15 mouse cellular contexts compared by ENCODE assay signal in the genomic region with DNA sequence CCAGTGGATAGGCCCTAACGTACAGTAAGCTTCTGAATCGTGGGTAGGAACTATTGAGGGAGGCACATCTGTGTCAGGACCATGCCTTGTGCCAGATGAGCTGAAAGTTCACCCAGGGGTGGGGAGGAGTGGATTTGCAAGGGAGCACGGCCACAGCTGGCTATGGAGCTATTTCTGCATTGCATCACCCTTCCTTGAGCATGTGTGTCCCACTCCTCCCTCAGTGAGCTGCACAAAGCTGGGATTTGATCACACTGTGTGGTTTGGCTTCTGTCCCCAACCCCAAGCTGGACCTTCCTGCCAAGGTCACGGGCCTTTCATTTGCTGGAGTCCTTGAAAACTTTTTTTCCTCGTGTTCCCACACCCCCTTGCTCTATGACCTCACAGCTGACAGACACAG. TPM values are rescaled to one million over a fixed set of nuclear protein-coding genes. Genes with fewer than 3 reads are reported as not detected.
A peak's percentile ranks its signal among the peaks of the same experiment; 100 is the strongest.
DNase-seq lines count a peak whose midpoint lies in the region; ATAC-seq and TF ChIP-seq lines count a peak whose summit lies in the region.
"Had no signal": no experiment of that assay in that cellular context is flagged by ENCODE, and none has a peak within 500 bp of the region (broad histone marks: within the 10 kb centered on the region; RNA-seq: fewer than 3 reads in every experiment).

No protein-coding gene starts in this region.

- TF ChIP-seq EP300 in stomach, postnatal 0 days (optimal IDR thresholded peaks at IDR 0.05): no peak
- no peak for TF ChIP-seq EP300 in liver, postnatal 0 days (IDR thresholded peaks at IDR 0.05; ENCODE audit: low read depth)

- 58% methylated on average over 5 of the region's 5 CpGs for WGBS in kidney, embryonic 16.5 days
- 65% methylated on average over 5 of the region's 5 CpGs for WGBS in stomach, postnatal 0 days
- 49% methylated on average over 5 of the region's 5 CpGs for WGBS in liver, postnatal 0 days (ENCODE audit: insufficient replicate concordance)

- no peaks in the 10 kb centered on the region for H3K9me3 ChIP-seq in kidney, embryonic 16.5 days (ENCODE audit: low read length)
- H3K9me3 ChIP-seq in stomach, postnatal 0 days (ENCODE audit: control insufficient read depth, low read length): no peaks in the 10 kb centered on the region
- no peaks in the 10 kb centered on the region for H3K9me3 ChIP-seq in liver, postnatal 0 days (ENCODE audit: low read length)

- no peaks in the 10 kb centered on the region for H3K36me3 ChIP-seq in kidney, embryonic 16.5 days (ENCODE audit: insufficient read depth, low read length)
- no peaks in the 10 kb centered on the region for H3K36me3 ChIP-seq in stomach, postnatal 0 days (ENCODE audit: control insufficient read depth, insufficient read depth, low read length)
- no peaks in the 10 kb centered on the region for H3K36me3 ChIP-seq in liver, postnatal 0 days (replicated peaks; ENCODE audit: insufficient read depth, low read length)
- H3K36me3 ChIP-seq: G1E had no signal

- ATAC-seq in kidney, embryonic 16.5 days (ENCODE audit: low FRiP score, low TSS enrichment): no peak
- peak; percentile 40; the same call in 1 of the 2 replicates for ATAC-seq in stomach, postnatal 0 days (ENCODE audit: low FRiP score, low TSS enrichment)
- ATAC-seq in liver, postnatal 0 days: no peak
- ATAC-seq: hindbrain, postnatal 0 days had no signal

- H3K4me3 ChIP-seq in kidney, embryonic 16.5 days (ENCODE audit: low read length): no peak overlapping the region
- H3K4me3 ChIP-seq in stomach, postnatal 0 days (ENCODE audit: low read depth, low read length): no peak overlapping the region
- no peak overlapping the region for H3K4me3 ChIP-seq in liver, postnatal 0 days (ENCODE audit: low read depth, low read length)

- H3K4me1 ChIP-seq in kidney, embryonic 16.5 days (ENCODE audit: insufficient read depth, low read length): peaks cover 27% of the 10 kb centered on the region
- peaks cover 2% of the 10 kb centered on the region; the same call in 1 of the 2 replicates for H3K4me1 ChIP-seq in stomach, postnatal 0 days (replicated peaks; ENCODE audit: control insufficient read depth, insufficient read depth)
- H3K4me1 ChIP-seq in liver, postnatal 0 days (ENCODE audit: insufficient read depth): no peaks in the 10 kb centered on the region

- peak overlapping the region; percentile 68; the same call in 1 of the 2 replicates for H3K27ac ChIP-seq in kidney, embryonic 16.5 days (ENCODE audit: low read length)
- H3K27ac ChIP-seq in stomach, postnatal 0 days (replicated peaks): 0 out of 2 replicates have a peak overlapping the region, but pooled peaks have one; percentile 58
- H3K27ac ChIP-seq in liver, postnatal 0 days (ENCODE audit: low read depth): no peak overlapping the region
- H3K27ac ChIP-seq: hindbrain, postnatal 0 days had no signal

- no peak overlapping the region for H3K4me2 ChIP-seq in kidney, embryonic 16.5 days (replicated peaks; ENCODE audit: low read depth, low read length)
- H3K4me2 ChIP-seq in stomach, postnatal 0 days (replicated peaks; ENCODE audit: low read depth): no peak overlapping the region
- H3K4me2 ChIP-seq in liver, postnatal 0 days (ENCODE audit: low read depth, low read length): no peak overlapping the region
- H3K4me2 ChIP-seq: liver, embryonic 11.5 days had no signal

- DNase-seq in adrenal gland, adult (ENCODE audit: inconsistent age in 2 of 2, low spot score in 1 of 2): peak; percentile 60 to 62
- no peak for DNase-seq in adrenal gland, adult 8-10 months
- DNase-seq in urinary bladder, postnatal 14 days (ENCODE audit: low spot score): peak; percentile 27
- DNase-seq in urinary bladder, postnatal 10 days (ENCODE audit: low spot score): no peak
- no peak for DNase-seq in stomach, postnatal 0 days (ENCODE audit: low spot score)
- no peak for DNase-seq in liver, postnatal 0 days
- no peak for DNase-seq in urinary bladder, postnatal 25 days (ENCODE audit: low spot score)
- DNase-seq: cerebellum, postnatal 14 days; layer of hippocampus, adult 9-11 months; spleen, adult 18-20 months; thymus, postnatal 36 days had no signal

- TF ChIP-seq CTCF in stomach, postnatal 0 days (IDR thresholded peaks at IDR 0.05; ENCODE audit: low read depth): no peak
- no peak for TF ChIP-seq CTCF in liver, postnatal 0 days (IDR thresholded peaks at IDR 0.05; ENCODE audit: low read depth)

- no peaks in the 10 kb centered on the region for H3K27me3 ChIP-seq in kidney, embryonic 16.5 days (ENCODE audit: insufficient read depth, low read length)
- H3K27me3 ChIP-seq in stomach, postnatal 0 days (ENCODE audit: control insufficient read depth, insufficient read depth, low read length): no peaks in the 10 kb centered on the region
- no peaks in the 10 kb centered on the region for H3K27me3 ChIP-seq in liver, postnatal 0 days (ENCODE audit: insufficient read depth, low read length)

- no peak overlapping the region for H3K9ac ChIP-seq in kidney, embryonic 16.5 days (replicated peaks; ENCODE audit: low read length)
- no peak overlapping the region for H3K9ac ChIP-seq in stomach, postnatal 0 days (ENCODE audit: low read length)
- H3K9ac ChIP-seq in liver, postnatal 0 days (replicated peaks): no peak overlapping the region

RNA-seq across cellular contexts. Expression of a gene that starts 45.8 kb away (rescaled TPM):
- total RNA-seq in adrenal gland, adult 8-10 months (2022): 1 to 10 TPM in 2 of 4 experiments, under 1 TPM in 2; 0.67 to 1.3 (median 0.98) TPM
- 10.1 and 10.7 TPM in 2 replicates for polyA plus RNA-seq in kidney, embryonic 16.5 days (2015; fragmentation: Nextera tagmentation; extraction: Ambion mirVana)
- 57.9 and 59.9 TPM in 2 replicates for polyA plus RNA-seq in stomach, postnatal 0 days (2015; fragmentation: Nextera tagmentation; extraction: Ambion mirVana)
- polyA plus RNA-seq in liver, postnatal 0 days (2015; fragmentation: Nextera tagmentation; extraction: Ambion mirVana): 0.63 and 0.69 TPM in 2 replicates
- total RNA-seq: G1E had no signal
- polyA plus RNA-seq: G1E had no signal

Comparison
In these comparisons a context has a peak if more than half of its experiments do, and no peak if none do; other contexts are left out.
1. DNase-seq: peak in adrenal gland, adult (2 of 2) and urinary bladder, postnatal 14 days (single experiment); none in adrenal gland, adult 8-10 months (single experiment), urinary bladder, postnatal 10 days (single experiment), stomach, postnatal 0 days (single experiment), liver, postnatal 0 days (single experiment) and urinary bladder, postnatal 25 days (single experiment).